Mouse (Mus musculus) layer of hippocampus, adult 9-11 months (tissue): ENCODE data around the gene Zc3h12d.

ENCODE experiments used
- DNase-seq: peaks from one replicate; pipeline ENCODE4 v3.0.0; 2022

The Zc3h12d gene

GRCm38 (mm10) chr10:7839551-7840352 lies 7.5 kb downstream of the Zc3h12d start:
- no peak for DNase-seq

DNA sequence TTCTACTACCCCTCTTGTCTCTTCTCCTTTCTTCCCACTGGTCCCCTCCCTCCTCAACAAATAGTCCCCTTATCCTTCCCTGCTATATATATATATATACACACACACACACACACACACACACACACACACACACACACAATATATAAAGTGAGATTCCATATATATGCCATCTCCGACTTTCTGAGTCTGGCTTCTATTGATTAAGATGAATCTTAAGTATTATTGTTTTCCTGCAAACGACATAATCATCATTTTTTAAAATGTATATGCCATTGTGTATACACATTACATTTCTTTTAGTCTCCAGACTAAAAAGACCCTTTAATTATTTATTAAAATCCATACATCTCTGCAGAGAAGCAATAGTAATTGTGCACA lies 8.1 kb downstream of the Zc3h12d start:
- DNase-seq: no peak

GRCm38 (mm10) chr10:7840785-7841184 lies 8.5 kb downstream of the Zc3h12d start:
- no peak for DNase-seq

DNA sequence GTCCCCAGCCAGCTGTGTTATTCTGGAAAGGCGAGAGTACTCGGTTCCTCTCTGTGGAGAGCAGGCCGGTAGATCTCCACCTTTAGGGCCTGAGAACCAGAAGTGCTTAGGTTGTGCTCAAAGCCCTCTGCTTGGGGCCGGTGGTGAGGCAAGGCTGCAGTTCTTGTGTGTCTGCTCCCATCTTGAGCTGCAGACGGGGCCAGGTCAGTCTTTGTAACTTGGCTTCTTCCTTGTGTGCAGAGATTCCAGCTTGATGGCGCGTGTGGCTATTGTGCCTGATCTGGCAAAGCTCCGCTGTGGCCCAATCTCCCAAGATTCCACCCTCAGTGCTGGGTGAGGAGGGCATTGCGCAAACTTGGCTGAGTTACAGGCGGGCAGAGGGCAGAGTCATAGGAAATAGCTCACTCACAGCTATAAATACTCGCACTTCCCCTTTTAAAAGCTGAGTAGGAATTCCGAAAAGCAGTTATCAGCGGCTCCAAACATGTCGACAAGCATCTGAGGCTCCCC lies 9.4 kb downstream of the Zc3h12d start:
- DNase-seq: peak; percentile 76

DNA sequence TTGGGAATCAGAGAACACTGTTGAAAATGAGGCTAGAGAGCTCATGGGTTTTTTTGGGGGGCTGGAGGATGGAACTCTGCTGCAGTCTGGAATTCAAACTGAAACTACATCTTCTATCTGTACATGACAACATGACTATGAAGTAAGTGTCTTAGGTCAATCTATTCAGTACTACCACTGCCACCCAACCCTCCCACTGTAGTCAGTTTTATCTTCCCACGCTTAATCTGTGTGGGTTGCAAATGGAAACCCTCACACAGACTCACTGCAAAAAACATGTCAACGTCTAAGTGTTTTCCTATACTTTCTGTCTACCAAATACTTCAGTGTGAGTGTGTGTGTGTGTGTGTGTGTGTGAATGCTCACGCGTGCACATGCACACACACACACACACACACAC lies 10.9 kb downstream of the Zc3h12d start:
- DNase-seq: no peak

DNA sequence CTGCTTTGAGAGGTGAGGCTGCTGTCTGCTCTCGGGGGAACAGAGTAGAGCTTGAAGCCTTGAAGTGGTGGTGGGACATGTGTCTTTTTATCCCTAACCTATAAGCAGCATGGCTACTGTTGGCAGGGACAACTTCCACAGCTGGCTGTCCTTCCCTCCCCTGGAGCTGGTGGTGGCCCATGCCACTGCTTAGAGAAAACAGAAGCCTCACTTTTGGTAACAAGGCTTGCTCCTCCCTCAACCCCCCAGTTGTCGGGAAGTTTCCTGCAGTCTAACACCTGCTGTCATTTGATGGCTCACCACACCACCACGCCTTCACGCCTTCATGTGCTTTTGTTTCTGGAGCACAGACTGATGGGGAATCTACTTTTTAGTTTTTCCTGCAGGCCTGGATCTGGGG lies 11.9 kb downstream of the Zc3h12d start:
- no peak for DNase-seq

DNA sequence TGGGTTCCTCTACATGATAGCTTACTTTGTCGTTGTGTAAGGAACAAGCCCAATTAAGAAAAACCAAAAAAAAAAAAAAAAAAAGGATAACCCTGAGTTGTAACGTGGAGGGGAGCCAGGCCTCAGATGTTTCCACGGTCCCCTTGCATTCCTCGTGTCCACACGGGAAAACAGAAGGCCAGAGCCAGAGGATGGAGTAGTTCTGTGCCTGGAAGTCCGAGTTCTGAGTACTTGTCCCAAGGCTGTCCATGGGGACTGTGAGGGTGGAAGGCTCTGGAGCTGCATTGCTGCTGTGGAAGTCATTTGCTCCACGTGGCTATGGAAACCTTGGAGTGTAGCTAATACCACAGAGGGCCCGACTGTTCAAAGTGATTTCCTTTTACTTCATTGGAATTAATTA lies 12.9 kb downstream of the Zc3h12d start:
- DNase-seq: no peak

GRCm38 (mm10) chr10:7845991-7846390 lies 13.7 kb downstream of the Zc3h12d start:
- DNase-seq: no peak

GRCm38 (mm10) chr10:7847166-7847605 lies 14.9 kb downstream of the Zc3h12d start:
- no peak for DNase-seq

- no peak for DNase-seq
Measured at GRCm38 (mm10) chr10:7851891-7852290, 19.6 kb downstream of the Zc3h12d start.

- no peak for DNase-seq
Measured at GRCm38 (mm10) chr10:7860494-7860893, 28.2 kb downstream of the Zc3h12d start.

GRCm38 (mm10) chr10:7861259-7861936 lies 29.1 kb downstream of the Zc3h12d start:
- DNase-seq: no peak

- DNase-seq: no peak
Measured at GRCm38 (mm10) chr10:7861937-7862657, 29.8 kb downstream of the Zc3h12d start.

DNA sequence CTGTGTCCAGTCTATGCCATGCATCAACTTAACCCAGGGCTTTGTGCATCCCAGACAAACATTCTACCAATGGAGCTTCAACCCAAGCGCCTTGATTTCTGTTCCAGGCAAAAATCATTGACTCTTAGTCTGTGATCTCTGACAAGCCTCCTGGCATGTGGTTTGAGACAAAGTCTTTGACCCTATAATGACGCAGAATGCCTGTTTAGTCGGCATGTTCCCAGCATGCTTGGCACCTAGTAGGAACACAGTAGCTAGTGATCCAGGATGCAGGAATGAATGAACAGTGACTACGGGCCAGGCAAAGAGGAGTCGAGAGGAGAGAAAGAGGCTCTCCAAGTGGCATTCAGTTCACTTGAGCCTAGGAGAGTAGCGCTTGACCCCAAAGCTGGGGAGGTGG lies 31.1 kb downstream of the Zc3h12d start:
- DNase-seq: no peak

GRCm38 (mm10) chr10:7864184-7864583 lies 31.9 kb downstream of the Zc3h12d start:
- no peak for DNase-seq

- DNase-seq: no peak
Measured at GRCm38 (mm10) chr10:7864806-7865205, 32.5 kb downstream of the Zc3h12d start.

GRCm38 (mm10) chr10:7866762-7867665 lies 34.7 kb downstream of the Zc3h12d start:
- no peak for DNase-seq

GRCm38 (mm10) chr10:7867666-7868030 lies 35.4 kb downstream of the Zc3h12d start:
- no peak for DNase-seq

DNA sequence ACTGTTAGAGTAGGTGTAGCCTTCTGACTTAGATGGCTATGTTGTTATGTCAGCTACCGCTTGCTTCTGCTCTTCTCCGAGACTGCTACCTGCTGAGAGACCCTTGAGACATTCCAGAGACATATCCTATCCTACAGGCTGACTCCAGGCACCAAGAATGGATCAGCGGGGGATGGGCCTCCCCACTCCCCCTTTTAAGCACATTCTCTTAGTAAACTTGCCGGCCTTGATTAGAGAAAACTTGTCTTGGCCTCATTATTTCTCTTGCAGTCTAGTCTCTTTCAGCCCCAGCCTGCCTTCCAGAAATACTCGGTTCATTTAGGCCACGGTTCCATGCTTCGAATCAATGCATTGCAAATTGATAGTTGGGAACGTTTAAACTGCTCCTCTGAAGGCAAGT lies 37.5 kb downstream of the Zc3h12d start:
- no peak for DNase-seq

GRCm38 (mm10) chr10:7870571-7871315 lies 38.5 kb downstream of the Zc3h12d start:
- DNase-seq: peak; percentile 61

DNA sequence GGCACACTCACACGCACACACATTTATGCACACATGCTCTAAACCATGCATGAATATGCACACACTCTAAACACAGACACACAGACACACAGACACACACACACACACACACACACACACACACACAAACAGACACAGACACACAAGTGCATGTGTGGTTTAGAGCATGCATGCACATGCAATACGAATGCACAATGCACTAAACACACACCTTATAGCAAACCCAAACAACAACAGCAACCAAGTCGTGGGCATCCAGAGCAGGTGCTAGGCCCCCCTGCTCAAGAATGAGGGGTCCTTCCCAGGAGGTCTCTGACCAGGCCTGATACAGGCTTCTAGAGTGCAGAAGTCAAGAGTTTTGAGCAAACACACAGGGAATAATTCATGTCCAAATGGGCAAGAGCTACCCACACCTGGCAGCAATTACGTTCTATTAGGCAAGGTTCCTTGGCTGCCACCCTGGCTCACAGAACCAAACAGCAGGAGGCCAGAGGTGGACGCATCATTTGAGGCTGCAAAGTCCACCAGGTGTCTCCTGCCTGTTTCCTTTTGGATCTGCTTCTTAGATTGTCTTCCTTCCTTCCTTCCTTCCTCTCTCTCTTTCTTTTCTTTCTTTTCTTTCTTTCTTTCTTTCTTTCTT lies 39.2 kb downstream of the Zc3h12d start:
- DNase-seq: no peak
